ENCODE assay signal across 8 mouse cellular contexts in genomic region chr13:3359751-3360260, GRCm38 (mm10).
DNase-seq lines count a peak whose midpoint lies in the region; ATAC-seq and TF ChIP-seq lines count a peak whose summit lies in the region.
"Not testable (repeated sequence)": the region's sequence is repeated elsewhere in the genome, so short reads cannot be mapped to it uniquely, and the experiment has no call there.

No protein-coding gene starts in this region.

- ATAC-seq in forebrain, embryonic 13.5 days: 0 out of 2 replicates have a peak, but pooled peaks have one; percentile 5
- ATAC-seq in kidney, embryonic 15.5 days (replicated peaks; ENCODE audit: low FRiP score): peak; percentile 19
- not testable (repeated sequence) for ATAC-seq in liver, embryonic 12.5 days

- intact Hi-C loops in heart, postnatal 36 days (cut with DNase I): not testable (repeated sequence)

- H3K27me3 ChIP-seq in E14TG2a.4 (ENCODE audit: insufficient read depth, low read length): peaks cover 38% of the 10 kb centered on the region
- peaks cover 51% of the 10 kb centered on the region for H3K27me3 ChIP-seq in forebrain, embryonic 13.5 days
- peaks cover 44% of the 10 kb centered on the region for H3K27me3 ChIP-seq in kidney, embryonic 15.5 days
- peaks cover 42% of the 10 kb centered on the region for H3K27me3 ChIP-seq in liver, embryonic 12.5 days (replicated peaks)
- H3K27me3 ChIP-seq in midbrain, embryonic 10.5 days (ENCODE audit: low read depth, poor library complexity, severe bottlenecking): peaks cover 57% of the 10 kb centered on the region

- not testable (repeated sequence) for TF ChIP-seq CTCF in E14TG2a.4 (conservative IDR thresholded peaks at IDR 0.05; ENCODE audit: low read length)

- not testable (repeated sequence) for H3K36me3 ChIP-seq in E14TG2a.4 (ENCODE audit: insufficient read depth, low read length); forebrain, embryonic 13.5 days (ENCODE audit: poor library complexity, severe bottlenecking); kidney, embryonic 15.5 days; liver, embryonic 12.5 days; midbrain, embryonic 10.5 days

- not testable (repeated sequence) for H3K9ac ChIP-seq in forebrain, embryonic 13.5 days; kidney, embryonic 15.5 days; liver, embryonic 12.5 days

- DNase-seq in cerebellum, adult 9-10 months: peak; percentile 17
- DNase-seq in heart, postnatal 36 days: peak; percentile 4 to 10
- peak; percentile 27 for DNase-seq in midbrain, embryonic 10.5 days (ENCODE audit: low spot score)
- DNase-seq in right cerebral cortex, postnatal 14 days: peak; percentile 8

- peaks cover 29% of the 10 kb centered on the region for H3K9me3 ChIP-seq in E14TG2a.4 (ENCODE audit: low read length)
- not testable (repeated sequence) for H3K9me3 ChIP-seq in forebrain, embryonic 13.5 days (replicated peaks); kidney, embryonic 15.5 days (replicated peaks); liver, embryonic 12.5 days (replicated peaks)
- H3K9me3 ChIP-seq in midbrain, embryonic 10.5 days (replicated peaks): peaks cover 16% of the 10 kb centered on the region; the same call in 1 of the 2 replicates

- H3K4me2 ChIP-seq in forebrain, embryonic 13.5 days: peak overlapping the region; percentile 83
- peak overlapping the region; percentile 98 for H3K4me2 ChIP-seq in kidney, embryonic 15.5 days
- peak overlapping the region; percentile 70 for H3K4me2 ChIP-seq in liver, embryonic 12.5 days

- not testable (repeated sequence) for H3K27ac ChIP-seq in forebrain, embryonic 13.5 days; kidney, embryonic 15.5 days; liver, embryonic 12.5 days; midbrain, embryonic 10.5 days (replicated peaks)

- H3K4me3 ChIP-seq in E14TG2a.4 (replicated peaks; ENCODE audit: low read length): peak overlapping the region; percentile 81
- H3K4me3 ChIP-seq in forebrain, embryonic 13.5 days: peak overlapping the region; percentile 42
- peak overlapping the region; percentile 58 for H3K4me3 ChIP-seq in kidney, embryonic 15.5 days (replicated peaks)
- peak overlapping the region; percentile 47 for H3K4me3 ChIP-seq in liver, embryonic 12.5 days
- H3K4me3 ChIP-seq in midbrain, embryonic 10.5 days: peak overlapping the region; percentile 60

- H3K4me1 ChIP-seq in E14TG2a.4 (replicated peaks; ENCODE audit: low read depth, low read length): peaks cover 21% of the 10 kb centered on the region
- peaks cover 30% of the 10 kb centered on the region for H3K4me1 ChIP-seq in forebrain, embryonic 13.5 days
- peaks cover 35% of the 10 kb centered on the region for H3K4me1 ChIP-seq in kidney, embryonic 15.5 days
- not testable (repeated sequence) for H3K4me1 ChIP-seq in liver, embryonic 12.5 days
- H3K4me1 ChIP-seq in midbrain, embryonic 10.5 days: peaks cover 32% of the 10 kb centered on the region

- WGBS in forebrain, embryonic 13.5 days: under 1% methylated on average over 35 of the region's 35 CpGs
- under 1% methylated on average over 35 of the region's 35 CpGs for WGBS in kidney, embryonic 15.5 days
- 3% methylated on average over 35 of the region's 35 CpGs for WGBS in liver, embryonic 12.5 days (ENCODE audit: insufficient replicate concordance)
- under 1% methylated on average over 35 of the region's 35 CpGs for WGBS in midbrain, embryonic 10.5 days
